In the genomic region with DNA sequence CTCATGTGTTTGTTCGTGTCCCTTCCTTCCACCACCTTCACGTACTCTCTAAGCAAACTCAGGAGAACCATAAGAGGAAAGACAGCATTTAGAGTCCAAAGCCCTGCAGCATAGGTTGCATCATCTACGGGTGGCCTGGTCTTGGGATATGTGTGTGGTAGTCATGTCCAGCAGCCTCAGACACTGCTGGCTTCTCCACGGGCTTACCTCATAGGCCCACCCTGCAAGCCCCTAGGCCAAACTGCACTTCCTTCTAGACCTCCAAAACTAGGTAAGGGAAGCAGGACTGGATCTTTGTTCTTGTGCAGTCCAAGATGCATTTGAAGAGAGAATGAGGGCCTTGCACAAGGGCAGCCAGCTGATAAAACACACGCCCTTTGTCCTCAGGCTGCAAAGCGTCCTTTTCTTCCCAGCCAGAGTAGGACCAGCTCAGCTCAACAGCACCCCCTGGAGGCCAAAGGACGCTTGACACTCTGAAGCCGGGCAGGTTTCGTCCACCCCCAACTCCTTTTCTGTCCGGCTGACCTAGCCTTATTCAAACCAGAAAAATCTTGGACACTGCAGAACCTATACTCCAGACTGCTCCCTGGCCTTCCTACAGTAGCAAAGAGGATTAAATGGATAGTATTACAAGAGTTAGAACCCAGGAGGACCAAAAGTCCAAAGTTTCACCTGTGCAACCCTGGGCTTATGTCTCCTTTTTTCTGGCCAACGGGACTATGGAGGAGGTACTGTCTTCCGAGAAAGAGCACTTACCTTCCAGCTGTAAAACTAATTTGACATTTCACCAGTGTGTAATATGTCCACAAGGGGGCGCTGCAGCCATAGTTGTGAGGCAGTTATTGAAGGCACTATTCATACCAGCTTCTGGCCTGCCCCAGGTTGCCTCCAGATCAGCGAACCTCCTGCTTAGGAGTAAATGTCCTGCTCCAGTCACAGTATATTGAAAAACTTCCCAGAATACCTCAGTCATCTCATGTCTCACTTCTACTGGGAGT, we compare ENCODE assay signal across 9 mouse cellular contexts. TPM values are rescaled to one million over a fixed set of nuclear protein-coding genes. Genes with fewer than 3 reads are reported as not detected.
DNase-seq lines count a peak whose midpoint lies in the region; ATAC-seq and TF ChIP-seq lines count a peak whose summit lies in the region.
"Had no signal": no experiment of that assay in that cellular context is flagged by ENCODE, and none has a peak within 500 bp of the region (broad histone marks: within the 10 kb centered on the region; RNA-seq: fewer than 3 reads in every experiment).

No protein-coding gene starts in this region.

- H3K27ac ChIP-seq in left cerebral cortex, adult 2 months, result no peak overlapping the region
- H3K27ac ChIP-seq: macrophage had no signal

- intact Hi-C loops in left cerebral cortex, adult 2 months (cut with DNase I), result loop anchor here (1.0 to 5.0 kb wide), 6 partner anchors 113 to 792 kb away; no protein-coding TSS in a partner anchor

- DNase-seq in WW6 (ENCODE audit: low read depth, low spot score), result peak; percentile 59
- DNase-seq in cerebellum, adult 8-10 months, result peak; percentile 40
- DNase-seq in gastrocnemius, adult 18-20 months (ENCODE audit: low spot score), result peak; percentile 43
- DNase-seq in induced T-regulatory cell, adult 2 months (ENCODE audit: low read depth), result peak; percentile 71
- peak; percentile 71 to 77 for DNase-seq in left cerebral cortex, adult 2 months (ENCODE audit: extremely low spot score in 1 of 2, low spot score in 2 of 2)
- DNase-seq in skeletal muscle tissue, adult 2 months (ENCODE audit: low read depth, low spot score), result peak; percentile 33

- peak; percentile 60 for TF ChIP-seq CTCF in left cerebral cortex, adult 2 months (IDR thresholded peaks at IDR 0.05)

- ATAC-seq in megakaryocyte-erythroid progenitor cell, adult 5-6 weeks (replicated peaks; ENCODE audit: low FRiP score, low TSS enrichment, poor library complexity, severe bottlenecking), result peak; percentile 77
- ATAC-seq in monocyte, adult 5-6 weeks (replicated peaks; ENCODE audit: insufficient number of reproducible peaks, low FRiP score, low TSS enrichment, poor library complexity, severe bottlenecking), result no peak

- no peak overlapping the region for H3K4me3 ChIP-seq in left cerebral cortex, adult 2 months

RNA-seq across cellular contexts. Expression of gene Krt19, which starts 20.6 kb away (rescaled TPM):
- total RNA-seq in gastrocnemius, adult 18-20 months (2021), result under 1 TPM; 0.37 to 0.57 TPM
- total RNA-seq in left cerebral cortex, adult 2 months (2021), result not detected
- total RNA-seq in megakaryocyte-erythroid progenitor cell, adult 5-6 weeks (2014; fragmentation: Nextera tagmentation), result not detected in 2 replicates
- not detected in 2 replicates for total RNA-seq in megakaryocyte-erythroid progenitor cell, adult 5-6 weeks (2017)
- total RNA-seq in monocyte, adult 5-6 weeks (2017), result not detected in 3 replicates

RNA-seq across cellular contexts. Expression of gene Krt9, which starts 24.0 kb away (rescaled TPM):
- total RNA-seq in gastrocnemius, adult 18-20 months (2021), result not detected
- 1 to 10 TPM; 3.2 to 3.4 TPM for total RNA-seq in left cerebral cortex, adult 2 months (2021)
- total RNA-seq in megakaryocyte-erythroid progenitor cell, adult 5-6 weeks (2014; fragmentation: Nextera tagmentation), result not detected in 2 replicates
- not detected in 2 replicates for total RNA-seq in megakaryocyte-erythroid progenitor cell, adult 5-6 weeks (2017)
- not detected in 3 replicates for total RNA-seq in monocyte, adult 5-6 weeks (2017)

RNA-seq across cellular contexts. Expression of gene Krt15, which starts 33.3 kb away (rescaled TPM):
- total RNA-seq in gastrocnemius, adult 18-20 months (2021), result not detected
- total RNA-seq in left cerebral cortex, adult 2 months (2021), result not detected
- total RNA-seq in megakaryocyte-erythroid progenitor cell, adult 5-6 weeks (2014; fragmentation: Nextera tagmentation), result not detected in 2 replicates
- total RNA-seq in megakaryocyte-erythroid progenitor cell, adult 5-6 weeks (2017), result not detected in 2 replicates
- total RNA-seq in monocyte, adult 5-6 weeks (2017), result not detected in 3 replicates

RNA-seq across cellular contexts. Expression of gene Krt14, which starts 38.3 kb away (rescaled TPM):
- total RNA-seq in gastrocnemius, adult 18-20 months (2021), result not detected
- total RNA-seq in left cerebral cortex, adult 2 months (2021), result not detected
- not detected in 2 replicates for total RNA-seq in megakaryocyte-erythroid progenitor cell, adult 5-6 weeks (2014; fragmentation: Nextera tagmentation)
- total RNA-seq in megakaryocyte-erythroid progenitor cell, adult 5-6 weeks (2017), result not detected in 2 replicates
- not detected in 3 replicates for total RNA-seq in monocyte, adult 5-6 weeks (2017)

RNA-seq across cellular contexts. Expression of gene Krt13, which starts 47.7 kb away (rescaled TPM):
- not detected for total RNA-seq in gastrocnemius, adult 18-20 months (2021)
- not detected for total RNA-seq in left cerebral cortex, adult 2 months (2021)
- not detected in 2 replicates for total RNA-seq in megakaryocyte-erythroid progenitor cell, adult 5-6 weeks (2014; fragmentation: Nextera tagmentation)
- not detected in 2 replicates for total RNA-seq in megakaryocyte-erythroid progenitor cell, adult 5-6 weeks (2017)
- total RNA-seq in monocyte, adult 5-6 weeks (2017), result not detected in 3 replicates
